ENCODE assay signal across 8 mouse cellular contexts in genomic region chr5:148419112-148419526, GRCm38 (mm10). TPM values are rescaled to one million over a fixed set of nuclear protein-coding genes. Genes with fewer than 3 reads are reported as not detected.
DNase-seq lines count a peak whose midpoint lies in the region; ATAC-seq and TF ChIP-seq lines count a peak whose summit lies in the region.
"Had no signal": no experiment of that assay in that cellular context is flagged by ENCODE, and none has a peak within 500 bp of the region (broad histone marks: within the 10 kb centered on the region; RNA-seq: fewer than 3 reads in every experiment).

No protein-coding gene starts in this region.

- no peak overlapping the region for H3K27ac ChIP-seq in midbrain, postnatal 0 days (ENCODE audit: low read depth, low read length)
- no peak overlapping the region for H3K27ac ChIP-seq in midbrain, embryonic 11.5 days (ENCODE audit: low read depth, low read length)
- H3K27ac ChIP-seq in lung, embryonic 15.5 days: no peak overlapping the region
- no peak overlapping the region for H3K27ac ChIP-seq in stomach, postnatal 0 days (replicated peaks)
- H3K27ac ChIP-seq in hindbrain, embryonic 10.5 days: no peak overlapping the region
- H3K27ac ChIP-seq: limb, embryonic 12.5 days had no signal

- H3K9ac ChIP-seq in midbrain, postnatal 0 days (replicated peaks; ENCODE audit: low read length, poor library complexity, severe bottlenecking): no peak overlapping the region
- H3K9ac ChIP-seq in midbrain, embryonic 11.5 days (ENCODE audit: low read length): no peak overlapping the region
- H3K9ac ChIP-seq in lung, embryonic 15.5 days: no peak overlapping the region
- H3K9ac ChIP-seq in stomach, postnatal 0 days (ENCODE audit: low read length): no peak overlapping the region
- H3K9ac ChIP-seq: limb, embryonic 12.5 days had no signal

- H3K4me3 ChIP-seq in midbrain, postnatal 0 days (ENCODE audit: low read depth, low read length): no peak overlapping the region
- H3K4me3 ChIP-seq in midbrain, embryonic 11.5 days (ENCODE audit: low read depth, low read length): no peak overlapping the region
- H3K4me3 ChIP-seq in lung, embryonic 15.5 days: no peak overlapping the region
- H3K4me3 ChIP-seq in stomach, postnatal 0 days (ENCODE audit: low read depth, low read length): no peak overlapping the region
- H3K4me3 ChIP-seq in hindbrain, embryonic 10.5 days: no peak overlapping the region
- H3K4me3 ChIP-seq: limb, embryonic 12.5 days had no signal

- no peak overlapping the region for H3K4me2 ChIP-seq in midbrain, postnatal 0 days (ENCODE audit: low read depth, low read length, poor library complexity, severe bottlenecking)
- no peak overlapping the region for H3K4me2 ChIP-seq in midbrain, embryonic 11.5 days
- peak overlapping the region; percentile 7; the same call in 1 of the 2 replicates for H3K4me2 ChIP-seq in lung, embryonic 15.5 days
- H3K4me2 ChIP-seq in stomach, postnatal 0 days (replicated peaks; ENCODE audit: low read depth): 0 out of 2 replicates have a peak overlapping the region, but pooled peaks have one; percentile 25
- H3K4me2 ChIP-seq: limb, embryonic 12.5 days had no signal

- no peaks in the 10 kb centered on the region for H3K4me1 ChIP-seq in midbrain, postnatal 0 days (ENCODE audit: insufficient read depth, low read length)
- no peaks in the 10 kb centered on the region for H3K4me1 ChIP-seq in midbrain, embryonic 11.5 days (ENCODE audit: control insufficient read depth, insufficient read depth, low read length)
- no peaks in the 10 kb centered on the region for H3K4me1 ChIP-seq in lung, embryonic 15.5 days
- H3K4me1 ChIP-seq in stomach, postnatal 0 days (replicated peaks; ENCODE audit: control insufficient read depth, insufficient read depth): no peaks in the 10 kb centered on the region
- no peaks in the 10 kb centered on the region for H3K4me1 ChIP-seq in hindbrain, embryonic 10.5 days (replicated peaks)
- H3K4me1 ChIP-seq: limb, embryonic 12.5 days had no signal

- no peaks in the 10 kb centered on the region for H3K9me3 ChIP-seq in midbrain, postnatal 0 days (ENCODE audit: low read length)
- no peaks in the 10 kb centered on the region for H3K9me3 ChIP-seq in midbrain, embryonic 11.5 days (ENCODE audit: control insufficient read depth, low read length)
- no peaks in the 10 kb centered on the region for H3K9me3 ChIP-seq in lung, embryonic 15.5 days
- no peaks in the 10 kb centered on the region for H3K9me3 ChIP-seq in stomach, postnatal 0 days (ENCODE audit: control insufficient read depth, low read length)
- peaks cover 2% of the 10 kb centered on the region; the same call in 1 of the 2 replicates for H3K9me3 ChIP-seq in hindbrain, embryonic 10.5 days
- H3K9me3 ChIP-seq: limb, embryonic 12.5 days had no signal

- 0 out of 2 replicates have a peak, but pooled peaks have one; percentile 4 for TF ChIP-seq CTCF in midbrain, postnatal 0 days (IDR thresholded peaks at IDR 0.05)
- 0 out of 2 replicates have a peak, but pooled peaks have one; percentile 11 for TF ChIP-seq CTCF in stomach, postnatal 0 days (IDR thresholded peaks at IDR 0.05; ENCODE audit: low read depth)

- WGBS in midbrain, postnatal 0 days: 63% methylated on average over 9 of the region's 9 CpGs
- WGBS in midbrain, embryonic 11.5 days: 88% methylated on average over 9 of the region's 9 CpGs
- WGBS in lung, embryonic 15.5 days: 55% methylated on average over 9 of the region's 9 CpGs
- WGBS in stomach, postnatal 0 days: 57% methylated on average over 9 of the region's 9 CpGs
- WGBS in hindbrain, embryonic 10.5 days: 87% methylated on average over 9 of the region's 9 CpGs

- ATAC-seq in midbrain, postnatal 0 days (ENCODE audit: low FRiP score): no peak
- ATAC-seq in midbrain, embryonic 11.5 days (ENCODE audit: low FRiP score): no peak
- peak; percentile 80 for ATAC-seq in activated CD4-positive, CD25-positive, alpha-beta regulatory T cell, adult 4 months
- peak; percentile 35; the same call in 1 of the 2 replicates for ATAC-seq in lung, embryonic 15.5 days (ENCODE audit: borderline replicate concordance, extremely low read depth, low FRiP score, low TSS enrichment)
- ATAC-seq in stomach, postnatal 0 days (ENCODE audit: low FRiP score, low TSS enrichment): no peak

- peak; percentile 64 for DNase-seq in midbrain, postnatal 0 days (ENCODE audit: low spot score)
- DNase-seq in midbrain, embryonic 11.5 days (ENCODE audit: low spot score, missing footprints): no peak
- peak; percentile 64 for DNase-seq in heart, adult 8-10 months (ENCODE audit: low spot score)
- DNase-seq in stomach, postnatal 0 days (ENCODE audit: low spot score): no peak
- no peak for DNase-seq in hindbrain, embryonic 10.5 days (ENCODE audit: low spot score)

- no peaks in the 10 kb centered on the region for H3K27me3 ChIP-seq in midbrain, postnatal 0 days (ENCODE audit: insufficient read depth, low read length)
- H3K27me3 ChIP-seq in midbrain, embryonic 11.5 days (ENCODE audit: control insufficient read depth, insufficient read depth, low read length): no peaks in the 10 kb centered on the region
- H3K27me3 ChIP-seq in lung, embryonic 15.5 days: no peaks in the 10 kb centered on the region
- no peaks in the 10 kb centered on the region for H3K27me3 ChIP-seq in stomach, postnatal 0 days (ENCODE audit: control insufficient read depth, insufficient read depth, low read length)
- no peaks in the 10 kb centered on the region for H3K27me3 ChIP-seq in hindbrain, embryonic 10.5 days (ENCODE audit: insufficient read depth, poor library complexity, severe bottlenecking)

- no peaks in the 10 kb centered on the region for H3K36me3 ChIP-seq in midbrain, postnatal 0 days (ENCODE audit: insufficient read depth, low read length)
- no peaks in the 10 kb centered on the region for H3K36me3 ChIP-seq in midbrain, embryonic 11.5 days (ENCODE audit: control insufficient read depth, insufficient read depth, low read length)
- no peaks in the 10 kb centered on the region for H3K36me3 ChIP-seq in lung, embryonic 15.5 days
- no peaks in the 10 kb centered on the region for H3K36me3 ChIP-seq in stomach, postnatal 0 days (ENCODE audit: control insufficient read depth, insufficient read depth, low read length)
- H3K36me3 ChIP-seq in hindbrain, embryonic 10.5 days: no peaks in the 10 kb centered on the region
- H3K36me3 ChIP-seq: limb, embryonic 12.5 days had no signal

- TF ChIP-seq EP300 in stomach, postnatal 0 days (optimal IDR thresholded peaks at IDR 0.05): no peak

RNA-seq across cellular contexts. Expression of gene Slc7a1, which starts 19.4 kb away (rescaled TPM):
- 49.8 and 73.3 TPM in 2 replicates for total RNA-seq in midbrain, postnatal 0 days (2014; rRNA removed)
- 26.2 and 33.8 TPM in 2 replicates for polyA plus RNA-seq in midbrain, postnatal 0 days (2015; fragmentation: Nextera tagmentation; extraction: Ambion mirVana)
- polyA plus RNA-seq in midbrain, embryonic 11.5 days (2014; fragmentation: Nextera tagmentation; extraction: Ambion mirVana): 18.3 and 20.6 TPM in 2 replicates
- polyA plus RNA-seq in activated CD4-positive, CD25-positive, alpha-beta regulatory T cell, adult 4 months (2017; shearing (Covaris generic)): 10 to 100 TPM; 11.9 to 13.0 TPM
- 10 to 100 TPM in 3 of 4 experiments, 1 to 10 TPM in 1; 9.3 to 13.4 (median 10.9) TPM for total RNA-seq in heart, adult 8-10 months (2022)
- 15.5 TPM in 2 replicates for polyA plus RNA-seq in lung, embryonic 15.5 days (2015; fragmentation: Nextera tagmentation; extraction: Ambion mirVana)
- polyA plus RNA-seq in stomach, postnatal 0 days (2015; fragmentation: Nextera tagmentation; extraction: Ambion mirVana): 17.8 and 20.9 TPM in 2 replicates
- 10.8 and 13.6 TPM in 2 replicates for polyA plus RNA-seq in hindbrain, embryonic 10.5 days (2016; fragmentation: Nextera tagmentation; extraction: Ambion mirVana)

Comparison
In these comparisons a context has a peak if more than half of its experiments do, and no peak if none do; other contexts are left out.
1. DNase-seq: peak in midbrain, postnatal 0 days (single experiment) and heart, adult 8-10 months (single experiment); none in midbrain, embryonic 11.5 days (single experiment), stomach, postnatal 0 days (single experiment) and hindbrain, embryonic 10.5 days (single experiment).
2. ATAC-seq: peak in activated CD4-positive, CD25-positive, alpha-beta regulatory T cell, adult 4 months (single experiment) and lung, embryonic 15.5 days (single experiment); none in midbrain, postnatal 0 days (single experiment), midbrain, embryonic 11.5 days (single experiment) and stomach, postnatal 0 days (single experiment).
3. H3K4me2 ChIP-seq: peak in lung, embryonic 15.5 days (single experiment) and stomach, postnatal 0 days (single experiment); none in midbrain, postnatal 0 days (single experiment) and midbrain, embryonic 11.5 days (single experiment).